8 mouse cellular contexts compared by ENCODE assay signal in the genomic region with DNA sequence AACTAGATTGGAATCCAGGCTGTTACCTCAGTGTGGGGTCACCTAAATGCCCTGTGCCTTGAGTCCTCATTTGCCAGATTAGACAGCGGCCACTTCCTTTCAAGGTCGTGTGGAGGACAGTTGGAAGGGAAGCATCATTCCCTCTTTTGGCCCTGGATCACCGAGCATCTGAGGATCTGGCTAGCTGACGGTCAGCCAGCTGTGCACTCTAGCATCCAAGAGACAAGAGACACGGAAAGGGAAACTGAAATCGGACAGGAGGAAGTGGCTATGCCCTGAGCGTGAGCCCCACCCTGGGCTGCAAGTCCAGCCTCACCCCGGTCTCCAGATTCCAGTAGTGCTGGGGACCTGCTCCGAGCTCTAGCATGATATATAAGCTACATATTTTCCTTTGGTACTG. TPM values are rescaled to one million over a fixed set of nuclear protein-coding genes. Genes with fewer than 3 reads are reported as not detected.
A peak's percentile ranks its signal among the peaks of the same experiment; 100 is the strongest.
DNase-seq lines count a peak whose midpoint lies in the region; ATAC-seq and TF ChIP-seq lines count a peak whose summit lies in the region.

No protein-coding gene starts in this region.

- H3K36me3 ChIP-seq in forebrain, embryonic 13.5 days (ENCODE audit: poor library complexity, severe bottlenecking): no peaks in the 10 kb centered on the region
- H3K36me3 ChIP-seq in hindbrain, embryonic 14.5 days (replicated peaks; ENCODE audit: control insufficient read depth, insufficient read depth): no peaks in the 10 kb centered on the region
- H3K36me3 ChIP-seq in midbrain, embryonic 11.5 days (ENCODE audit: control insufficient read depth, insufficient read depth, low read length): no peaks in the 10 kb centered on the region

- ATAC-seq in forebrain, embryonic 13.5 days: no peak
- ATAC-seq in hindbrain, embryonic 14.5 days (ENCODE audit: low FRiP score): no peak
- ATAC-seq in midbrain, embryonic 11.5 days (ENCODE audit: low FRiP score): no peak

- H3K27ac ChIP-seq in cerebellum, adult 2 months (ENCODE audit: insufficient read depth, low read length): no peak overlapping the region
- no peak overlapping the region for H3K27ac ChIP-seq in forebrain, embryonic 13.5 days
- H3K27ac ChIP-seq in hindbrain, embryonic 14.5 days: peak overlapping the region; percentile 81; the same call in 1 of the 2 replicates
- H3K27ac ChIP-seq in midbrain, embryonic 11.5 days (ENCODE audit: low read depth, low read length): no peak overlapping the region

- no peak for TF ChIP-seq POLR2A in cerebellum, adult 2 months (IDR thresholded peaks at IDR 0.05; ENCODE audit: borderline replicate concordance, insufficient read depth, low read length)

- H3K27me3 ChIP-seq in cerebellum, adult 2 months (ENCODE audit: control insufficient read depth, insufficient read depth, low read length): no peaks in the 10 kb centered on the region
- H3K27me3 ChIP-seq in forebrain, embryonic 13.5 days: no peaks in the 10 kb centered on the region
- no peaks in the 10 kb centered on the region for H3K27me3 ChIP-seq in hindbrain, embryonic 14.5 days (ENCODE audit: control insufficient read depth, insufficient read depth, low read length)
- no peaks in the 10 kb centered on the region for H3K27me3 ChIP-seq in midbrain, embryonic 11.5 days (ENCODE audit: control insufficient read depth, insufficient read depth, low read length)

- H3K9ac ChIP-seq in forebrain, embryonic 13.5 days: peak overlapping the region; percentile 65
- H3K9ac ChIP-seq in hindbrain, embryonic 14.5 days: peak overlapping the region; percentile 53
- H3K9ac ChIP-seq in midbrain, embryonic 11.5 days (ENCODE audit: low read length): peak overlapping the region; percentile 79

- WGBS in cerebellum, adult 2 months: 62% methylated on average over 9 of the region's 9 CpGs
- WGBS in forebrain, embryonic 13.5 days: 71% methylated on average over 9 of the region's 9 CpGs
- 60% methylated on average over 9 of the region's 9 CpGs for WGBS in hindbrain, embryonic 14.5 days
- WGBS in midbrain, embryonic 11.5 days: 67% methylated on average over 9 of the region's 9 CpGs

- TF ChIP-seq CTCF in cerebellum, adult 2 months (IDR thresholded peaks at IDR 0.05; ENCODE audit: borderline replicate concordance, insufficient read depth, low read depth, low read length): no peak

- no peak overlapping the region for H3K4me3 ChIP-seq in cerebellum, adult 2 months (replicated peaks; ENCODE audit: insufficient read depth, low read depth, low read length)
- no peak overlapping the region for H3K4me3 ChIP-seq in forebrain, embryonic 13.5 days
- no peak overlapping the region for H3K4me3 ChIP-seq in hindbrain, embryonic 14.5 days (replicated peaks; ENCODE audit: low read length)
- no peak overlapping the region for H3K4me3 ChIP-seq in midbrain, embryonic 11.5 days (ENCODE audit: low read depth, low read length)

- DNase-seq in cerebellum, postnatal 10 days: peak; percentile 53 to 56
- no peak for DNase-seq in cerebellum, adult 2 months
- DNase-seq in hindbrain, embryonic 14.5 days (ENCODE audit: low spot score): no peak
- no peak for DNase-seq in midbrain, embryonic 11.5 days (ENCODE audit: low spot score, missing footprints)
- DNase-seq in layer of hippocampus, adult 9-10 months (ENCODE audit: low spot score): no peak
- DNase-seq in thymus, postnatal 14 days: no peak
- DNase-seq in embryo, embryonic 10.5 days (ENCODE audit: low spot score): no peak

- H3K4me2 ChIP-seq in forebrain, embryonic 13.5 days: peak overlapping the region; percentile 58; the same call in 1 of the 2 replicates
- H3K4me2 ChIP-seq in hindbrain, embryonic 14.5 days (replicated peaks): 0 out of 2 replicates have a peak overlapping the region, but pooled peaks have one; percentile 48
- no peak overlapping the region for H3K4me2 ChIP-seq in midbrain, embryonic 11.5 days

- H3K9me3 ChIP-seq in forebrain, embryonic 13.5 days (replicated peaks): no peaks in the 10 kb centered on the region
- no peaks in the 10 kb centered on the region for H3K9me3 ChIP-seq in hindbrain, embryonic 14.5 days (ENCODE audit: control insufficient read depth, low read length)
- no peaks in the 10 kb centered on the region for H3K9me3 ChIP-seq in midbrain, embryonic 11.5 days (ENCODE audit: control insufficient read depth, low read length)

- peaks cover 14% of the 10 kb centered on the region for H3K4me1 ChIP-seq in cerebellum, adult 2 months (ENCODE audit: control insufficient read depth, insufficient read depth, low read length)
- peaks cover 56% of the 10 kb centered on the region for H3K4me1 ChIP-seq in forebrain, embryonic 13.5 days
- H3K4me1 ChIP-seq in hindbrain, embryonic 14.5 days (replicated peaks; ENCODE audit: control insufficient read depth, insufficient read depth, low read length): peaks cover 41% of the 10 kb centered on the region
- peaks cover 40% of the 10 kb centered on the region for H3K4me1 ChIP-seq in midbrain, embryonic 11.5 days (ENCODE audit: control insufficient read depth, insufficient read depth, low read length)

RNA-seq across cellular contexts. Expression of gene Apol7a, which starts 39.4 kb away (rescaled TPM):
- 0.06 and 0.07 TPM in 2 replicates for polyA plus RNA-seq in cerebellum, adult 2 months (2012; rRNA removed)
- not detected in 2 replicates for polyA plus RNA-seq in forebrain, embryonic 13.5 days (2015; fragmentation: Nextera tagmentation; extraction: Ambion mirVana)
- not detected in 2 replicates for polyA plus RNA-seq in hindbrain, embryonic 14.5 days (2014; fragmentation: Nextera tagmentation; extraction: Ambion mirVana)
- polyA plus RNA-seq in midbrain, embryonic 11.5 days (2014; fragmentation: Nextera tagmentation; extraction: Ambion mirVana): not detected in 2 replicates

RNA-seq across cellular contexts. Expression of gene Apol9a, which starts 51.4 kb away (rescaled TPM):
- 0.59 and 1.0 TPM in 2 replicates for polyA plus RNA-seq in cerebellum, adult 2 months (2012; rRNA removed)
- polyA plus RNA-seq in forebrain, embryonic 13.5 days (2015; fragmentation: Nextera tagmentation; extraction: Ambion mirVana): not detected in 2 replicates
- polyA plus RNA-seq in hindbrain, embryonic 14.5 days (2014; fragmentation: Nextera tagmentation; extraction: Ambion mirVana): 0.26 TPM in 1 of 2 replicates, not detected in the other
- not detected in 2 replicates for polyA plus RNA-seq in midbrain, embryonic 11.5 days (2014; fragmentation: Nextera tagmentation; extraction: Ambion mirVana)

RNA-seq across cellular contexts. Expression of gene Rbfox2, which starts 52.7 kb away (rescaled TPM):
- 177 and 188 TPM in 2 replicates for polyA plus RNA-seq in cerebellum, adult 2 months (2012; rRNA removed)
- polyA plus RNA-seq in forebrain, embryonic 13.5 days (2015; fragmentation: Nextera tagmentation; extraction: Ambion mirVana): 116 and 122 TPM in 2 replicates
- polyA plus RNA-seq in hindbrain, embryonic 14.5 days (2014; fragmentation: Nextera tagmentation; extraction: Ambion mirVana): 154 and 164 TPM in 2 replicates
- 73.2 and 79.9 TPM in 2 replicates for polyA plus RNA-seq in midbrain, embryonic 11.5 days (2014; fragmentation: Nextera tagmentation; extraction: Ambion mirVana)

Comparison
In these comparisons a context has a peak if more than half of its experiments do, and no peak if none do; other contexts are left out.
1. DNase-seq: peak in cerebellum, postnatal 10 days (2 of 2); none in cerebellum, adult 2 months (0 of 2), hindbrain, embryonic 14.5 days (single experiment), midbrain, embryonic 11.5 days (single experiment), layer of hippocampus, adult 9-10 months (single experiment), thymus, postnatal 14 days (single experiment) and embryo, embryonic 10.5 days (single experiment).
2. Peak in every context shown above with its lines, with median percentiles within 50 percentile points of each other: H3K9ac ChIP-seq.